Mouse (Mus musculus) layer of hippocampus, postnatal 36 days (tissue): ENCODE measurements around the gene Bicc1. TPM values are rescaled to one million over a fixed set of nuclear protein-coding genes. Genes with fewer than 3 reads are reported as not detected.

Experiments
- total RNA-seq, 2 experiments: library from RNA; stranded (reverse); gene quantifications; 2 replicates each; pipeline ENCODE4 v1.2.3; 2021

Gene Bicc1
- total RNA-seq, 2 experiments from 2014 or later, result 3.2 to 4.2 TPM

Other genes starting within 250 kb of the Bicc1 start
- 10 to 100 TPM; 39.4 to 45.7 TPM for gene Tfam, start 78.6 kb upstream of the Bicc1 start, total RNA-seq
- gene Ube2d1, start 125.6 kb upstream of the Bicc1 start, total RNA-seq, result 10 to 100 TPM; 53.1 to 53.2 TPM
- 100 to 1,000 TPM; 126 to 147 TPM for gene Cisd1, start 185.3 kb upstream of the Bicc1 start, total RNA-seq
- gene Ipmk, start 188.1 kb upstream of the Bicc1 start, total RNA-seq, result 10 to 100 TPM; 41.5 to 43.3 TPM